Mouse (Mus musculus) neural tube, embryonic 14.5 days (tissue): Measurements from ENCODE around the gene Gm44503. TPM values are rescaled to one million over a fixed set of nuclear protein-coding genes. Genes with fewer than 3 reads are reported as not detected.

Experiments
- ATAC-seq: fragments of 200-750 bp; cut with Nextera tagmentation; 2 replicates; pipeline ENCODE4 v1.8.0; 2017; ENCODE audit warnings: low read depth, mild to moderate bottlenecking, moderate TSS enrichment, moderate library complexity
- H3K27ac ChIP-seq: fragments of 300-500 bp; sonication (generic); 2 replicates; pipeline ENCODE4 v1.5.1; 2014; ENCODE audit warnings: low read depth, mild to moderate bottlenecking, control low read depth, low read length, moderate library complexity, mixed read lengths
- H3K27me3 ChIP-seq: fragments of 300-500 bp; sonication (generic); 2 replicates; pipeline ENCODE4 v1.6.1; 2014; ENCODE audit warnings: low read length; ENCODE audit not compliant: control insufficient read depth, insufficient read depth
- H3K36me3 ChIP-seq: fragments of 300-500 bp; sonication (generic); 2 replicates; pipeline ENCODE4 v1.6.1; 2014; ENCODE audit warnings: low read length, mixed read lengths; ENCODE audit not compliant: control insufficient read depth, insufficient read depth
- H3K4me1 ChIP-seq: fragments of 300-500 bp; sonication (generic); 2 replicates; pipeline ENCODE4 v1.6.1; 2014; ENCODE audit warnings: low read length; ENCODE audit not compliant: control insufficient read depth, insufficient read depth
- H3K4me2 ChIP-seq: fragments of 300-500 bp; sonication (generic); 2 replicates; pipeline ENCODE4 v1.6.1; 2014; ENCODE audit warnings: mild to moderate bottlenecking, low read depth, low read length, control low read depth
- H3K4me3 ChIP-seq: fragments of 300-500 bp; sonication (generic); 2 replicates; pipeline ENCODE4 v1.5.1; 2014; ENCODE audit warnings: low read depth, low read length, control low read depth, mixed read lengths
- H3K9ac ChIP-seq: fragments of 300-500 bp; sonication (generic); replicated peaks from 2 replicates; pipeline ENCODE4 v1.6.1; 2014; ENCODE audit warnings: low read depth, mild to moderate bottlenecking, control low read depth, low read length, mixed read lengths
- H3K9me3 ChIP-seq: fragments of 300-500 bp; sonication (generic); 2 replicates; pipeline ENCODE4 v1.6.1; 2016; ENCODE audit warnings: low read length; ENCODE audit not compliant: control insufficient read depth
- WGBS: fragments of 180-500 bp; shearing (Covaris S2); extraction: QIAGEN DNeasy Blood & Tissue Kit; methylation state at CpG from one replicate; pipeline ENCODE4 v1.1.7; 2014; 5-methylcytosine and 5-hydroxymethylcytosine counted together
- polyA plus RNA-seq: library from polyadenylated mRNA; unstranded; fragments of >200 nt; fragmentation: Nextera tagmentation; extraction: Ambion mirVana; gene quantifications from 2 replicates; pipeline ENCODE4 v1.2.1, GENCODE M21; 2014

Gene Gm44503
- polyA plus RNA-seq, 1 experiment from 2014 or later = not detected

DNA sequence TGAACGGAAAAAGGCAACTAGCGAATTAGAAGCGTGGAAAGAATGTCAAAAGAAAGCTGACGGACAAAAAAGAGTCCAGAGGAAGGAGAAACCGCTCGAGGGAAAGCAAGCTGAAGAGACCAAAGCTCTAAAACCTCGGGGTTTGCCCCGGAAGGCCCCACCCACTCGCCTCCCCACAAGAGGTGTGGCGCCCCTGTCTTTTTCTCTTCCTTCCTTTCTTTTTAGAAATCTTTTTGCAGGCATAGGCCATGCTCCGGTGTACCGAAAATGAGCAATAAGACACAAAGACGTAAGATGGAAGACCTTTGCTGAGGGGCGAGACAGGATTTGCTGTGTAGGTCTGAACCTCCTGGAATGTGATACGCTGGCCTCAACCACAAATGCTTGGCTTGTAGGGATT is 3.3 kb downstream of the Gm44503 start:
- 80% methylated on average over 15 of the region's 15 CpGs for WGBS
- Histone ChIP-seq H3K27ac (no peak overlapping the region), H3K4me3 (no peak overlapping the region), H3K36me3 (no peaks in the 10 kb centered on the region), H3K9me3 (no peaks in the 10 kb centered on the region), H3K4me1 (peaks cover 6% of the 10 kb centered on the region; the same call in 1 of the 2 replicates), H3K27me3 (no peaks in the 10 kb centered on the region), H3K4me2 (no peak overlapping the region), H3K9ac (no peak overlapping the region)
- ATAC-seq = no peak

DNA sequence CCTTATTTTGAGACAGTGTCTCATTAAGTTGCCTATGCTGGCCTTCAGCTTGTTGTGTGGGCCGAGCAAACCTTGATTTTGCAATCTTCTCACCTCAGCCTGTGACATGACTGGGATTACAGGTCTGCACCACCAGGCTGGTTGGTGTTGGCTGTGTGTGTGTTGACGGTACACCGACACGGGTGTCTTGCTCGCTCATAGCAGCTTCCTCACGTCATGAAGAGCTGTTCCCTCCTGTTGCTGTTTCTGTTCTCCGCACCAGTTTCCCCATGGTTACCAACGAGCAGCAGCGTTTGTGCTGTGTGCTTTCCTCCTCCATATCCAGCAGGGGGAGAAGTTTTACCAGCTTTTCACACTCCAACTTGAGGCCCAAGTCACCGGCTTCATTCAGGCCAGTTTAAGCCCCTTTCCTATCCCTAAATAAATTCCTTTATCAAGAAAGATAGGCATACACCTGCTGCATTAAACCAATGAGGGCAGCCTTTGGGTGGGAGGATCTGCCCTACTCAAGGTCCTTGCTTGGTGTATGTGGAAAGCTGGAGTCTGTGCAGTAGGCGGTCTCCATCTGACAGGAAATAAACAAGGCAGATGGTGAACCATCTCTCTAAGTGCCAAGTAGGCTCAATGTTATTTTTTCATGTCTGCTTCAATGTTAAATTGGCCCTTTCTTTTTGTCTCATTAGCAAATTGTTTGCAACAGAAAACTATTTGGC is 9.9 kb downstream of the Gm44503 start:
- WGBS = 39% methylated on average over 11 of the region's 11 CpGs
- Histone ChIP-seq H3K9me3 (no peaks in the 10 kb centered on the region), H3K27me3 (no peaks in the 10 kb centered on the region), H3K9ac (no peak overlapping the region), H3K27ac (no peak overlapping the region), H3K4me2 (no peak overlapping the region), H3K36me3 (no peaks in the 10 kb centered on the region), H3K4me1 (no peaks in the 10 kb centered on the region), H3K4me3 (no peak overlapping the region)
- peak; percentile 70; the same call in 1 of the 2 replicates for ATAC-seq

DNA sequence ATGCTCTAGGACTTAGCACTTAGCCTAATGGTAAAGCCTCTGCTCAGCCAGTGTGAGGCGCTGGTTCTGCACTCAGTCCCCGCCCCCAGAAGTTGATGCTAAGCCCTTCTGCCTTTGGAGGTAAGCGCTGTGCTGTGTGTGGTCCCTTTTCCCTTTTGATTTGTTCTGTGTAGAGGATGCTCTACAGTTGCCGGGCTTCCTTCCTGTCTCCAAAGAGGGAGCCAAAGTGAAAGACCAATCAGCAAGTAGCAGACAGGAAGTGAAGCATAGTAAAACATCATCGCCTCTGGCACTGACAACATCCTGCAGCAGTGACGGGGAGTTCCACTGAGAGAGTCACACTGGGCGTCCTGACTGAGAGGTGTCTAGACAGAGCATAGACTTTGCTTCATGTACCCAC is 11.2 kb downstream of the Gm44503 start:
- Histone ChIP-seq H3K4me3 (no peak overlapping the region), H3K4me1 (no peaks in the 10 kb centered on the region), H3K36me3 (no peaks in the 10 kb centered on the region), H3K4me2 (no peak overlapping the region), H3K27ac (no peak overlapping the region), H3K9me3 (no peaks in the 10 kb centered on the region), H3K9ac (no peak overlapping the region), H3K27me3 (no peaks in the 10 kb centered on the region)
- 0 out of 2 replicates have a peak, but pooled peaks have one; percentile 21 for ATAC-seq
- 78% methylated on average over 7 of the region's 7 CpGs for WGBS

DNA sequence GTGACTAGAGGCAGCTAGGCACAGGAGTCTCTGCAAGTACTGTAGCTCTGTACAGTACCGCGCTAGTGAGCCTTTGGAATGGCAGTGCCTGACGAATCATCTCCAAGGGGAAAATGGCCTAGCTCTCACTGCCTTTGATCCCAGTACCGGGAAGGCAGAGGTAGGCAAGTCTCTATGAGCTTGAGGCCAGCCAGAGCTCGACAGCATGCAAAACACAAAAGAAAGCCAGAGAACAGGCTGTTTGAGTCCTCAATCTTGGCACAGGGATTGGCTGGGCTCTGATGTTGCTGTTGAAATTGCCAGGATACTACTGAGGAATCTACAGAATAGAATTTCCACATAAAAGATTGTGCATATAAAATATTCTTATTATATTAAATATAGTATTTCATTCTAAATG is 13.8 kb downstream of the Gm44503 start:
- H3K9me3 ChIP-seq = no peaks in the 10 kb centered on the region
- no peaks in the 10 kb centered on the region for H3K27me3 ChIP-seq
- H3K4me1 ChIP-seq = no peaks in the 10 kb centered on the region
- H3K36me3 ChIP-seq = no peaks in the 10 kb centered on the region
- WGBS = 87% methylated on average over 5 of the region's 5 CpGs
- no peak overlapping the region for H3K4me3 ChIP-seq
- ATAC-seq = no peak
- no peak overlapping the region for H3K9ac ChIP-seq
- no peak overlapping the region for H3K4me2 ChIP-seq
- H3K27ac ChIP-seq = no peak overlapping the region

DNA sequence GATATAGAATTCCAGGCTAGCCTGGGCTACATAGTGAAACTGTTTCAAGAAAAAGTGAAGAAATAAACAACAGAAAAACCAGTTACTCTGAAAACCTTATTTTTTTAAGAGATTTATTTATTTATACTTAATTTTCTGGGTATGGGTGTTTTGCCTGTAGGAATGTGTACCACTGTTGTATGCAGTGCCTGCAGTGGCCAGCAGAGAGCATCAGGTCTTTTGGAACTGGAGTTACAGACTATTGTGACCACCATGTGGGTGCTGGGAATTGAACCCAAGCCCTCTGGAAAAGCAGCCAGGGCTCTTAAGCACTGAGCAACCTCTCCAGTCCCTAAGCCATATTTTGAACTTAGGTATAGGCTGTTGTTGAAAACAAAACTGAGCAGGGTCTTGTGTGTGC is 14.3 kb downstream of the Gm44503 start:
- Histone ChIP-seq H3K27me3 (no peaks in the 10 kb centered on the region), H3K27ac (no peak overlapping the region), H3K9ac (no peak overlapping the region), H3K4me1 (no peaks in the 10 kb centered on the region), H3K36me3 (no peaks in the 10 kb centered on the region), H3K4me3 (no peak overlapping the region), H3K9me3 (no peaks in the 10 kb centered on the region), H3K4me2 (no peak overlapping the region)
- no peak for ATAC-seq

DNA sequence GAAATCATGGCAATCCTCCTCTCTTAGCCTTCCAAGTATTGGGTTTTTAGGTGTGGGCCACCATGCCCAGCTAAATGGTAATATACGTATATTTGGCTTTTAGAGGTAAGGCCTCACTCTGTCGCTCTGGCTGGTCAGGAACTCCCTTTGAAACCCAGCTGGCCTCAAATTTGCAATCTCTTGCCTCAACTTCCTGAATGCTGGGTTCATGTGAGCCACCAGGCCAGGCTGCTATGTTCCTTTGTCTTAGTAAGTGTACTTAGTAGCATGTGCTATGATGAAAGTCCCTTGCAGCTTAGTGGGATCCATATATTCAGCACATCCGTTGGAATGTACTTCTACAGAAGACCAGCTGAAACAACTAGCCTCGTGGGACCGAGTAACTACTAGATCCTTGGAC is 16.1 kb downstream of the Gm44503 start:
- Histone ChIP-seq H3K9me3 (no peaks in the 10 kb centered on the region), H3K4me2 (no peak overlapping the region), H3K4me1 (no peaks in the 10 kb centered on the region), H3K4me3 (no peak overlapping the region), H3K27ac (no peak overlapping the region), H3K27me3 (no peaks in the 10 kb centered on the region), H3K36me3 (no peaks in the 10 kb centered on the region), H3K9ac (no peak overlapping the region)
- ATAC-seq = no peak
- 88% methylated on average over 5 of the region's 5 CpGs for WGBS

DNA sequence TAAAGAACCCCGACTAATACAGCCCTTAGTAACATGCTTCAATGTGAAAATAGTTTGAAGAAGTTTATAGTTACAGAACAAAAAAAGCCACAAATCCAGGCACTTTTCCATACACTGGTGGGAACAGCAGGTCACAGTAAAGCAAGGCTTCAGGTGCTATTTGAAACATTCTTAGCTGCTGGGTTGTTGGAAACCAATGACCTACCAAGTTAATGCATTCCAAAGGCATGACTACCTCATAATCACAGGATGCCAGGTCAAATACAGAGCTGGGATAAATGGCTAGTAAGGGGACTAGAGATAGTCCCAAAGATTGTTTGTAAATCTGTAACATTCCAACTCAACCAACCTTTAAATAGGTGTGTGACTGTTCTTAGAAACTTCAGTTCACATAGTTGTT is 16.6 kb downstream of the Gm44503 start:
- no peaks in the 10 kb centered on the region for H3K4me1 ChIP-seq
- H3K9ac ChIP-seq = no peak overlapping the region
- WGBS = 96% methylated on average over 1 of the region's 1 CpGs
- no peak for ATAC-seq
- H3K9me3 ChIP-seq = no peaks in the 10 kb centered on the region
- H3K36me3 ChIP-seq = no peaks in the 10 kb centered on the region
- H3K27me3 ChIP-seq = no peaks in the 10 kb centered on the region
- H3K4me3 ChIP-seq = no peak overlapping the region
- no peak overlapping the region for H3K27ac ChIP-seq
- H3K4me2 ChIP-seq = no peak overlapping the region

DNA sequence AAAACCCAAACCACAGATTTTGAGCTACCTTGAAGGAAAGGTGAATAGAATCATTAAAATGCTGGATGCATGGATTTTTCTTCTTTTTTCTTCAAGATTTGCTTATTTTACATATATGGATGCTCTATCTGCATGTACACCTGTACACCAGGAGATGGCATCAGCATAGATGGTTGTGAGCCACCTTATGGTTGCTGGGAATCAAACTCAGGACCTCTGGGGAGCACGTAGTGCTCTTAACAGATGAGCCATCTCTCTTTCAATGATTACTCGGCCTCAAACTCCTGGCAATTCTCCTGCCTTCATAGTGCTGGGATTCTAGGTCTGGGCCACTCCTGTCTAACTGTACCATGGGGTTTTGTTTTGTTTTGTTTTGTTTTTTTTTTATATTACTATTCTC is 24.4 kb downstream of the Gm44503 start:
- Histone ChIP-seq H3K4me2 (no peak overlapping the region), H3K4me3 (no peak overlapping the region), H3K27ac (no peak overlapping the region), H3K4me1 (peaks cover 12% of the 10 kb centered on the region), H3K9me3 (no peaks in the 10 kb centered on the region), H3K27me3 (no peaks in the 10 kb centered on the region), H3K36me3 (no peaks in the 10 kb centered on the region), H3K9ac (no peak overlapping the region)
- no peak for ATAC-seq
- WGBS = 74% methylated on average over 2 of the region's 2 CpGs

DNA sequence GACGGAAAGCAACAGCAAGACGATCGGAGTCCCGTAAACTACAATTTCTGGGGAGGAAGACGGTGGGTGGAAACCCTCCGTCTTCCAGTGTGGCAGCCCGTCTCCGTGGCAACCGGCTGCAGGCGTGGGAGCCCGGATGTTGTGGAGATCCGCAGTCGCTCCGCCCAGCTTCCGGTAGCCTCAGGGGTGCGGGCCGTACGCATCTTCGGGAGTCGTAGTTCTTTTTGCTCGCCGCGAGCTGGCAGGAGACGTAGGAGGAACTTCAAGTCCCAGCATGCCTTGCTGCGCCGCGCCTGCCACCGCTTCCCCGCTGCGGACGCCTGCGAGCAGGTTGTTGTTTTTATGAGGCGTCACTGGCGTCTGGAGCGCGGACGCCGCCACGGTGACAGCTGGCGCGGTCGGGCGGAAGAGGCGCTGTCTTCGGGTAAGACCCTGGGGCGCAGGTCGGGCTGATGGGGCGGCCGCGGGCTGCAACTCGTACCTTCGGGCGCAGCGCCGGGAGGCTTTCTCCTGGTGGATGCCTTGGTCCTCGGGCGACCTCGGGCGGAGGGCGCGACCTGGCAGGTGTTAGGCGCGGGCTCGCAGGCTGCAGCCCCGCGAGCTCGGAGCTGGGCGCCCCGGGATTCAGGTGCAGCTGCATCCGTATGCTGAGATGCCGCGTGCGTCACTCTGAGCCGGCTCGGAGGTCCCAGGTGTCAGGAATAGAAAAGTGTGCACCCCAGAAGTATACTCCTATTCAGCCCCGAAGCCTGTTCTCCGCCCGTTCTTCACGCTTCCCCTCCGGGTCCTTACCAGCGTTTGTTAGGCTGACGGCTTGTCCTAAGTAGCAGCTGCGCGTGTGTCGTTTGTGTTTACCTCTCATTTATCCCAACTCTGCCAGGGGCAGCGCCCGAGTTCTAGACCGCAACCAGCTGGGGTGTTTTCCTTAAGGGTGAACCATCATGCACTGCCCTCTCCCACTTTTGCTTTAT is 26.9 kb downstream of the Gm44503 start, which contains the start of the genes Ccpg1os and Ccpg1:
Ccpg1os (minus strand) TSS at position 133 of the 971 bp plus-strand sequence.
Ccpg1 (plus strand) TSS at position 180 of the 971 bp plus-strand sequence.
- H3K9me3 ChIP-seq = no peaks in the 10 kb centered on the region
- peak within 1 kb of the TSS; percentile 85 for H3K27ac ChIP-seq
- no peaks in the 10 kb centered on the region for H3K36me3 ChIP-seq
- peak within 1 kb of the TSS; percentile 71 for H3K4me2 ChIP-seq
- no peaks in the 10 kb centered on the region for H3K27me3 ChIP-seq
- ATAC-seq = peak; percentile 100
- under 1% methylated on average over 87 of the region's 88 CpGs for WGBS
- peak within 1 kb of the TSS; percentile 87 for H3K4me3 ChIP-seq
- H3K4me1 ChIP-seq = peaks cover 12% of the 10 kb centered on the region
- peak within 1 kb of the TSS; percentile 87 for H3K9ac ChIP-seq
